Mouse (Mus musculus) right cerebral cortex, postnatal 10 days (tissue): ENCODE results near the gene Ctc1.

Experiments used
- DNase-seq, 2 experiments: peaks; one replicate each; pipeline ENCODE4 v3.0.0; 2021; ENCODE audit warnings: low spot score in 2 of 2

Ctc1 gene

DNA sequence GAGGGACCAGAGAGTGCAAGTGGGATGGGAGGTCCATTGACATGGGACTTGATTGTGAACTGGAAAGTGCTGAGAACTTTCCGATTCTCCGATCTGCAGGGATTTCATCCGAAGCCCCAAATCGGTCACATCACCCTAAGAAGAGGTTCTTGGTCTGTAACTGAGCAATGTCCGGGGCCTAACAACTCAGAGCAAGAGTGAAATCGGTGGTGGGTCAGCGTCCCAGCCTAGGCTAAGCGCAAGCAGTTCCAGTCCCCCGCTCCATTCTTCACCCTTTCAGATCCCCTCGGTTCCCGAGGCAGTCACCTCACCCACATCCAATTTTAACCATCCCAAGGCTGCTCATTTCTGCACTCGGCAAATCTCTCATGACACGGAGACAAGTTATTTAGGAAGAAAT is 54.4 kb downstream of the Ctc1 start:
- DNase-seq, result no peak

DNA sequence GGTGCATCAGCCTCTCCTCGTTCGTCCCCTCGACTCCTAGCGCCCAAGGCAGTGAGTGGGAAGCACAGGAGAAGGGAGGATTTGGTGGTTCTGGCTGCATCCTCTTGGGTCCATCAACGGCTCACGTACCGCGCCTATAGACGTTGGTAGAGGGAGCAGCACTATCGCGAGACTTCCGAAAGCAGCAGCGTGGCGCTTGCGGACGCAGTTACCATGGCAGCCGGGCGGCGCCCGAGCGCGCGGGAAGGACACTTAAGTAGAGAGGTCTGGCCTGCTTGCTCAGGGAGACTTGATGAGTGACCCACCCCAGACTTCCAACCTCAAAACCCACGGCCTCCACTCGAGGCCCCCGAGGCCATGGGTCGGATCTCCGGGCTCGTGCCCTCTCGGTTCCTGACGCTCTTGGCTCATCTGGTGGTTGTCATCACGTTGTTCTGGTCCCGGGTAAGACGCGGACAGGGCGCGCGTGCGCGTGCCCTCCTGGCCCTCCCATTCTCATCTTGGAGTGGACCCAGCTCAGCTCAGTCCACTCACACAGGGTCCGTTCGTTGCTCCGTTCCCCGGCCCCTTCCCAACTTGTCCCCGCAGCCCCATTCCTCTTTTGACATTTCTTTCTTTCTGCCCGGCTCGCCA is 55.0 kb downstream of the Ctc1 start, which contains the start of gene Tmem107:
Tmem107 (plus strand) TSS at position 217 of the 633 bp plus-strand sequence.
- DNase-seq, result peak; percentile 96 to 97

DNA sequence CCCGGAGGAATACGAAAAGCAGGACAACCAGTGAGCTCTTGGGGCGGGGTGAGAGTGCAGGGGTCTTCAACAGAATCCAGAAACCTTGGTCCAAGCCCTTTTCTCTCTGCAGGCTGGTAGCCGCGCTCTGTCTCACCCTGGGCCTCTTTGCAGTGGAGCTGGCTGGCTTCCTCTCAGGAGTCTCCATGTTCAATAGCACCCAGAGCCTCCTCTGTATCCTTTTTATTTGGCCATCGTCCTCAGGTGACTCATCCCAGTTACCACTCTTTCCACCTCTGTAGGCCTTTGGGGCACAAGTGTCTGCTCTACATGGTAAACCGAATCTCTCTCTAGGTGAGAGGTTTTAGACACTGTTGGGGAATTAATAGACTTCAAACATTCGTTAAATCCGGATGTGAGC is 55.6 kb downstream of the Ctc1 start:
- DNase-seq, result no peak

DNA sequence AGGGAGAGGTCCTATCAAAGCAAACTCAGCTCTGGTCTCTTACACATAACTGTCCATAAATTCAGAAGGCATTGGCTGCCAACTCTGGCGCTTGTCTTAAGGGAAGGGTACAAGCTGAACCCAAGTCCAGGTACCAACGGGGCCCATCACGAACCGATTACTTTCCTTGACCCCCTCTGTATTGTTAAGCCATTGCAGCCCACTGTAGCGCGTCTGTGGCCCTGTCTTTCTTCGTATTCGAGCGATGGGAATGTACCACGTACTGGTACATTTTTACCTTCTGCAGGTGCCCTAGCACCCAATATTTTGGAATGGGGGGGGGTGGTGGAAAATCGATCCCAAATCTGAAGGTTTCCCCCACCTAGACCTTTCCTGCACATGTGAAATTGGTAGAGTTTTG is 56.5 kb downstream of the Ctc1 start:
- DNase-seq, result no peak

DNA sequence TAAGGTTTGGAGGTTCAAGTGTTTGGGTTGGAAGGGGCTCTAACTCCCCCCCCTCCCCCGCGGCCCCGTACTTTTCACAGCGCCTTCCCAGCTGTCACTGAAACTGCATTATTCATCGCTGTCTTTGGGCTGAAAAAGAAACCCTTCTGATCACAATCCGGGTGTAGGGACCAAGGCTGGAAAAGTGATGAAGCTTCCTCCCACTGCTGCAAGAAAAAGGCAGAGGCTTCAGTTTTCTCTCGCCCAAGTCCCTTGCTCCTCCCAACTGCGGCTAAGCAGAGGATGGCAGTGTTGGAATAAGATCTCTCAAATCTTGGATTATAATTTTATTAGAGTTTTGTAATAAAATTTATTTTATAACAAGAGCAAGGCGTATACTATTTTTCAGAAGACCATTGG is 57.0 kb downstream of the Ctc1 start:
- DNase-seq, result no peak

DNA sequence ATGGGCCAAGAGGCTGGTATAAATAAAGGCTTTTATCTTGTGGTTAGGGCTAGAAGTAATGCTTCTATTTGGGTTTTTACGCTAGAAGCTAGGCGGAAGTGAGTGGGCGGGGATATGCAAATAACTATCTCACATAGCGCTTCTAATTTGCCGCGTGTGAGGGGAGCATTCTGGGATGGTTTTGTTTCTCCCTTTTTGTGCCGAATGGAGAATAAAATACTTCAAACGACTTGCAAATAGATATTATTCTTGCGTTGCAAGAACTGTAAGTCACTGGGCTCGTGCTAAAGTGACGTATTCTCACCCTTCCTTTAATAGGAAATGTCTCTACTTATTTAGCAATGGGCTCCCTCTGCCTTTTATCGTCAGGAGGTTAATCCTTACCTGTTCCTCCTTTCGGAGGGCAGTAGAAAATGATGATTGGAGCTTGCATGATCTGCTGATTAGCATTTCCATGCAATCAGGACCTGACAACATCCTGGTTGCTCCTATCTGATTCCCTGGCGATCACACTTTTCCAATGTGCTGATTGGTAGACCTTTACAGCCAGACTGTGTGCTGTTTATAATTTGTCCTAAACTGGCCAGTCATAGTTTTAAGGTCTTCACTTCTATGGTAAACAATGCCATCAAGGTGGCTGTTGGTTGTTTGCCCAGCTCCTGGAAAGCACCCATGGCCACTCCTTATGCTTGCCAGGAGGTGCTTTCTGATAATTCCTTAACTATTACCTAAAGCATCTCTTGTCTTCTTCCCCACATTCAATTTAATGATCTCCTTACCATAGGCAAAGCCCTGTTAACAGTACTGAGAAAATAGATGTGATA is 57.6 kb downstream of the Ctc1 start:
- peak; percentile 93 to 94 for DNase-seq

DNA sequence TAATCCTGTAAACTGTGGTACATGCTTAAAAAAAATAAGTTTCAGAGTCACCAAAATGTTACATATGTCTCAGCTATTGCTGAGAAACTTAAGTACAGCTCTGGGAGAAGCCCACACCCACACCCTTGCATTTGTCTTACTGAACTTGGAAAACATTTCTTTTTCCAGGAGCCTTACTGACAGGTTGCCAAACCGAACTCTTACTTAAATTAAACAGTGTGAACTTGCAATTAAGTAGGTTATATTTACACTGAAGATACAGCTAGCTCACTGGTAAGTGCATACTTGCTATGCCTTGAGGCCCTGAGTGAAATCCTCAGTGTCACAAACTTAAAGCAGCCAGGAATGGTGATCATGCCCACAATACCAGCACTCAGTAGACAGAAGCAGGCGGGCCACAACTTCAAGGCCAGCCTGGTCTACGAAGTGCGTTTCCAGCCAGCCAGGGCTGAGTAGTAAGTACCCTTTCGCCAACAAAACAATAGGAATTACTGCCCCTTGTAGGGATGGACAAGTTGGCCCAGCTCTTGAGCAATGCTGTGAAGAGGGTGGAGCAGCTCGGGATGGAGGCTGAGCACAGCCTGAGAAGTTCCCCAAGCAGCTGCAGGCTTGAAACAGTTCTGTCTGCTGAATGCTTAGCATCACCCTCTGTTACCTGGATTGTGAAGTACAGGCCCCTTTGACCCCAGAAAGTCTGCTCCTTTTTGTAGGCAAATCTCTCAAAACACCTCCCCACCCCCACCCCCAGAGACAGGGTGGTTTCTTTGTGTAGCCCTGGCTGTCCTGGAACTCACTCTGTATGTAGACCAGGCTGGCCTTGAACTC is 58.5 kb downstream of the Ctc1 start:
- no peak for DNase-seq

DNA sequence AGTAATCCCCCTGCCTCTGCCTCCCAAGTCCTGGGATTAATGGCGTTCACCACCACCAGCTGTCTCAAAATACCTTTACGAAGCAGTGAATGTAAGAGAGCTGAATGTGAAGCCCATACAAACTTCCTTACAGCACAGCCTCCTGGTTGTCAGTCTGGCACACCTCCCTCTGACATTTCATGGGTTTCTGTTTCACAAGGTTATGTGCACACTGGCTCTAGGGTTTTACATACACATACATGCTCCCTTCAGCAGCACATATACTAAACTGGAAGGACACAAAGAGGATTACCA is 59.0 kb downstream of the Ctc1 start:
- DNase-seq, result no peak

DNA sequence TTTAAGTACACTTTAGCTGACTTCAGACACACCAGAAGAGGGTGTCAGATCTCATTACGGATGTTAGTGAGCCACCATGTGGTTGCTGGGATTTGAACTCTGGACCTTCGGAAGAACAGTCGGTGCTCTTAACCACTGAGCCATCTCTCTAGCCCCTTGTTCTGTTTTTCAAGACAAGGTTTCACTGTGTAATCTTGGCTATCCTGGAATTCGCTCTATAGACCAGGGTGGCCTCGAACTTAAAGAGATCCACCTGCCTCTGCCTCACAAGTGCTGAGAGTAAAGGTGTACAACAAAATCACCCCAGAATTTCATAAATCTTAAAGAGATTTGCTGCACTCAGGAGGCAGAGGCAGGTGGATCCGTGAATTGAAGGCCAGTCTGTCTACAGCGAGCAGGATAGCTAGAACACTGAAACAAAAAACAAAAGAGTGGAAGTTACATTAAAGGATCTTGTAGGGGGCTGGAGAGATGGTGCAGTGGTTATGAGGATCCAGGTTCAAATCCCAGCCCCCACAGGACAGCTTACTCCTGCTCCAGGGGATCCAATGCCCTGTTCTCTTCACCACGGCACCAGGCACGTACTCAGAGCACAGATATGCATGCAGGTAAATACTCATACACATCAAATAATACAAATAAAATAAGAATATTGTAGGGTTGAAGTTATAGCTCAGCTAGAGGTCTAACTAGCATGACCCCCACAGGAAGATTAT is 60.2 kb downstream of the Ctc1 start:
- no peak for DNase-seq

DNA sequence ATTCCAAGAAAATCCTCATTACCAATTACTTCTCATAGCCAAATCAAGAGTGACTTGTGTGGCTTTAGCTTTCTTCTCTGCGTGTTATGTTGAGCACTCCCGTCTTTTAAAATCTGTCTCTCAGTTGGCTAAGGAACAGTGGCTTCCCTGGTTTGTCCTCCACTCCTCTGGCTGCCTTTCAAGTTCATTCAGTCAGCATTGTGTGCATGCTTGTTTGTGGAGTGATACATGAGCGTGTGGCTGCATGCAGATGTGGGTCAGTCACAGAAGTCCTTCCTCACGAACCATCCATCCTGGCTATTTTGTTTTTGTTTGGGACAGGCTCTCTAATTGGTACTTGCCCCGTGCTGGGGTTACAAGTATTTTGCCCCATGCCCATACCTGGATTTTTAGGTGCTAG is 60.9 kb downstream of the Ctc1 start:
- peak in 1 of 2 experiments; percentile 54 for DNase-seq

DNA sequence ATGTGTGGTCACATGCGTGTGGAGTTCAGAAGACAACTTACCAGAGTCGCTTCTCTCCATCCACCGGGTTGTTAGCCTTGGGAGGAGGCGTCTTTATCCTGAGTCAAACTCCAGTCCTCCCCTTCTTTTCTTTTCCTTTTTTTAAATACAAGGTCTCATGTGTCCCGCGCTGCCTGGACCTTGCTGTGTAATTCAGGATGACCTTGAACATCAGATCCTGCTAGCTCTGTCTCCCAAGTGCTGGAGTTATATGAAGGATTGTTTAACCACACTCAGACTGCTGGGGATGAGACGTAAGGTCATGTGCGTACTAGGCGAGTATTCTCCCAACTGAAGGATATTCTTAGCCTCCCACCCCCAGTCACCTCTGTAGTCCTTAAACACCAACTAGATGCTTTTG is 61.6 kb downstream of the Ctc1 start:
- no peak for DNase-seq

DNA sequence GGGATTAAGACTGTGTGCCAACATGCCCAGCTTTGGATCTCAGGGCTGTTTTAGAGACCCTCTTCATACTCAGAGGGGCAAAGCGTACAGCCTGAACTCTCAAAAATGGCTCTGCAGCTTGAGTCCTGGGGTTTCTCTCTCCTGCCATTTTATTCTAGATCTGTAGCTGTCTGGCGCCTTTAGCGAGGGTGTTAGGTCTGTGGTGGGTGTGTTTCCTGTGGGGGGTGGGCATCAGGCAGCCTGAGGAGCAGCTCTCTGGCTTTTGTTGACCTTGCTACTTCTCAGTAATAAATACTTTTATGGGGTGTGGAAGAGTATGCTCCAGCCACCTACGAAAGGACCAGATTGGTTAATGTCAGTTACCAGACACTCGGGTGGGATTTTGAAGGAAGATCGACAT is 62.3 kb downstream of the Ctc1 start:
- DNase-seq, result no peak

DNA sequence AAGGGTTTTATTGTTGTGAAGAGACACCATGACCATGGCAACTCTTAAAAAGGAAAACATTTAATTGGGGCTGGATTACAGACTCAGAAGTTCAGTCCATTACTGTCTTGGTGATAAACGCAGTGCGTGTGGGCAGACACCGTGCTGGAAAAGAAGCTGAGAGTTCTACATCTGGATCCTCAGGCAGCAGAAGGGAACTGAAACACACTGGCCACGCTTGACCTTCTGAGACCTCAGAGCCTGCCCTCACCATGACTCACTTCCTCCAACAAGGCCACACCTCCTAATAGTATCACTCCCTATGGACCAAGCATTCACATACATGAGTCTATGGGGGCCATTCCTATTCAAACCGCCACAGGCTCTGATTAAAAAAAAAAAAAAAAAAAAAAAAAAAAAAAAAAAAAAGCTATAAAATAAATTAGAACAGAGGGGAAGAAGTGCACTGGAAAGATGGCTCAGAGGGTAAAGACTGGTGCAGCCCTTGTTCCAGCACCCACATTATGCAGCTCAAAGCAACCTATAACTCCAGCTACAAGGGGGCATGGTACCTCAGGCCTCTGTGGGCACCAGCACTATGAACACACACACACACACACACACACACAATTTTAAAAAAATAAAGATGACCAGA is 63.2 kb downstream of the Ctc1 start:
- DNase-seq, result peak in 1 of 2 experiments; percentile 25

DNA sequence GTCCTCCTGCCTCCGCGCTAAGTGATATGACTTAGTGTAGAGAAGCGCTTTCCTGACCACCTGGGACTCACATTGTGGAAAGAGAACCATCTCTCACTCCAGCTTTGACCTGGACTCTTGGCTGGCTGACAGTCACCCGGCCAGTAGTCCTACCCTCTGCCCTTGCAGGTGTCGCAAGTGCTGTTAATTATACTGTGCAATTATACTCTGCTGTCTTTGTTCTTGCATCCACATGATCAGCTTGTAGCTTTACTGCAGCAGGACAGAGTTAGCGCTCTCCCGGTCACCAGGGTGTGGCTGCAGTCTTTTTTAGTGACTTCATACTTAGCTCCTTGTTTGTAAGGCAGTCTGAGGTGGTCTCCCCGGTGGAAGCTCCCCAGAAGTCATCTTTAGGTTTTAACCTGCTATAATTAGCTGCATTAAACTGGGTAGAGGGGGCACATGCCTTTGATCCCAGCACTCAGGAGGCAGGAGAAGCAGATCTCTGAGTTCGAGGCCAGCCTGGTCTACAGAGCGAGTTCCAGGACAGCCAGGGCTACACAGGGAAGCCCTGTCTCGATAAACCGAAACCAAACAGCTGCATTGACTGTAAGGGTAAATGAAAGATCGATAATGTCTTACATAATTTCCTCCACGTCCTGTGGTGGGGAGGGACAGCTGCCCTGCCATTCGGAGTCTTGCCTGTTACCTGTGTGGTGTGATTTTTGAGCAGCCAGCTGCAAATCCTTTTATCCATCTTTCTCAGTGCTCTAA is 64.6 kb downstream of the Ctc1 start:
- no peak for DNase-seq

DNA sequence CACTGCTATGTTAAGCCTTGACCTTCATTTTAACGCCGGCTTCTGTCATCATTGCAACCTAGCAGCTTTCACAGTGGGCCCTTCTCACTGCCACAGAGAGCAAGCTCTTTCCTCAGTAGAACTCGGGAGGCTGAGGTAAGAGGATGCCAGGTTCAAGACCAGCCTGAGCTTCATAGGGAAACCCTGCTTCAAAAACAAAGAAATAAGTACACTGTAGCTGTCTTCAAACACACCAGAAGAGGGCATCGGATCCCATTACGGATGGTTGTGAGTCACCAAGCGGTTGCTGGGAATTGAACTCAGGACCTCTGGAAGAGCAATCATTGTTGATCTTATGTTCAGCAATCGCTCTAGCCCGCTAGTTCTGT is 65.1 kb downstream of the Ctc1 start:
- no peak for DNase-seq

DNA sequence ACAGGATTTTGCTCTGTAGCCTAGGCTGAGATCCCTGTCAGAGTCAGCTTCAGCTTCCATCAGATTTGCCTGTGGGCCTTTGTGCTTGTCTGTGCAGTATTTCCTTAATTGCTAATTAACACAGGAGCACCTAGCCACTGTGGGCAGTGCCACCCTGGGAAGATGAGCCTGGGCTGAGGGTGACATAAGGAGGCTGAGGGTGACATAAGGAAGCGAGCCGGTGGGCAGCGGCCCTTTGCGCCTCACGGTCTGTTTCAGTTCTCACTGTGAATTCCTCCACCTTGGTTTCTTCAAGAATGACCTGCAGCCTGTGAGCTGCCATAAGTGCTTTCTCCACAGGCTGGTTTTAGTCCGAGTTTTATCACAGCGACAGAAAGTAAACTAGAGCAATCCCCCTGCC is 65.9 kb downstream of the Ctc1 start:
- DNase-seq, result no peak

DNA sequence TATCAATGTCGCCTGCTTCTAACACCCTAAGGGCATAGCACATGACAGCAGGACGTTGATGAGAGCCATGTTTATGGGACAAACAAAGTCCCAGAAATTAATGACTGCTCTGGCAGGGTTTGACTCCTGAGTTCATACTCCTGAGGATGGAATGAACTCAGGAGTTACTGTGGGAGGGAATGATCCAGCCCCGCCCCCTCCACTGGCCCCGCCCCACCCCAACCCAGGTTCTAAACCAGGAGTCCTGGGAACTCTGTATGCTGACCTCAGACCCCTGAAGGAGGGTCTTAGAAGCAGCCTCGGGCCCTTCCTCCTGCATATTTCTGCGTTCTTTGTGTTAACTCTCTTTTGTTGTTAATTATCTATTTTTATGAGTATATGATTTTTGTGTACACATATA is 69.9 kb downstream of the Ctc1 start:
- DNase-seq, result no peak
